Mouse (Mus musculus) gonadal fat pad, adult 2 months (tissue): ENCODE measurements at regions not wholly inside any gene's neighbourhood (a gene's known extent, or its start where the extent isn't known, plus 50 kb on each side); places are given as distances from the start of the nearest gene placed in this dataset.

Experiments used
- DNase-seq: peaks from one replicate; pipeline ENCODE4 v3.0.0-alpha.2; 2012; ENCODE audit warnings: low read depth

DNA sequence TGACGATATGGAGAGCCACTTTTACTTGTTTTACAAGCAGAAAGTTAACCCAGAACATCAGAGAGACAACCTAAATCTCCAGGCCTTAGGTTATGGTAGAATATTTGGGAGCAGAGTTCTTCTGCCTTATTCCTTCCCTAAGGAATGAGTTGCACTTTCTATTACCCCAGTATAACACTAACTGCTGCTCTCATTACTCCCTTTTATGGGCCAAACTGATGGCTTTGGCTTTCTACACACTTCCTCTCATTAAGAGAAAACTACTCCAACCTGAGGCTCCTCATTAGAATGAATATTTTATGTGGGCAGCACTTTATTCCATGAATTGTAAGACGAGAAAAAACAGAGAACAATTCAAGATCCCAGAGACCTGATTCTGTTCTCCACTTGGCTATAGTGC is 289.0 kb upstream of the Tnc start:
- no peak for DNase-seq

DNA sequence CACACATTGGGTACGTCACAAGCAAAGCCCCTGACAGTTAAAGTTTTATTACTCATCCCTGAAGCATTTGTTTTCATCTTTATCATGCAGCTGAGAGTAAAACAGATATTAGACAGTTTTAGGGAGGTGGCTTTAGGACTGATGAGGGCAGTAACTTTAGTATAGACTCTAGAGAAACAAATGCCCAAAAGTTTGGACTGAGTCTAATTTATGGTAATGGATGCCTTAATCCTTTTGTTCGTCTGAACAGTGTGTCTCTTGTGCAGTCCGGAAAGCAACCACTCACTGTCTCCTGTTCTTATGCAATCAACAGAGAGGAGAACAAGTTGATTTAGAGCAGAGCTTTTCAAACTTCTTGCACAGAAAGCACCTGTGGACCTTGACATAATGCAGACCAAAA is 283.4 kb upstream of the Tnc start:
- no peak for DNase-seq

DNA sequence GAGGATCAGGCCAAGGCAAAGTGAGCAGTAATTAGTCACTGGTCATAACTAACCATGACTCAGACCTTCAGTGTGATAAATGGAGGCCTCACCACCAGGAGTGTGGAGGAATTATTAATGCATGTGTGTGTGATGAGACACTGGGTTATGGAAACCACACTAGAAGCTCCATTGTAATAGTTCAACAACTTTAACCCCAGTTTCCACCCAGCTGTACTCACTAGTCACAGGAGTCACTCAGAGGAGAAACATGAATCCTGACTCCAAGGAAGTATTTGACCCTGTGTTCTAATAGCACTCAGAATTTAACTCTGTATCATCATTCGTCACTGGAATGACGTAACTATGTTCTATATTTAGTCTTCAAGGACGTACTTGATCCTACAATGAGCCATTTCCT is 277.6 kb upstream of the Tnc start:
- no peak for DNase-seq

DNA sequence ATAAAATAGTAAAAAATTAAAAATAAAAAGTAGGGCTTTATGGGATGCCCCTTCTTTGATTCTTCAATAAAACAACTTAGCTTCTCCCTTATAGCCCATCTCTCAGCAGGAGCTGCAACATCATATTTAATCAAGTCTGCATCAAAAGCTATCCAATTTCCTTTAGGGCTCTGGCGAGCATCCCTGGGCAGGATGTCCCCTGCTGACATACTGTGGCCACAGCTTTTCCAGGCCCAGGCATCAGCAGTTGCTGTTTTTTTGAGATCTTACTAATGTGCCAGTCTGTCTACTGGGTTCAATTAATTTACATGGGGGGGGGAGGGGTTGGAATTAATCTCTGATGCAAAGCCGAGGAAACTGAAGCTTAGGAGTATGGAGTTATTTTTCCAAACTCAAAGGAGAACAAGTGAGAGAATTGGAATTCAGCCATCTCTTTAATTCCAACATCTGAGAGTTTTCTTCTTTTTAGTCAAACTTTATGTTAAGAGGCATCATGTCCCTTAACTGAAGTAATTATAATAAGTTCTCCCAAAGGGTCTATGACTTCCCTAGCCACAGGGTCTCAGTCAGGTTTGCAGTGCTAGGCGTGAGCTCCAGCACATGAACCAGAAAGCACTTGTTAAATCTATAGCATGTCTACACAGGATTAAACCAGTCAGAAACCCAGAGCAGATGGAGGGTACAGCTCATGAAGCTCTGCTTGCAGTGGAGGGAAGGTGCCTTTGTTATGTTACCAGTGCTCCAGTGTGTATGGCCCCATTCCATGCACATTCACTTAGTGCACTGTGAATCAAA is 269.9 kb upstream of the Tnc start:
- no peak for DNase-seq

DNA sequence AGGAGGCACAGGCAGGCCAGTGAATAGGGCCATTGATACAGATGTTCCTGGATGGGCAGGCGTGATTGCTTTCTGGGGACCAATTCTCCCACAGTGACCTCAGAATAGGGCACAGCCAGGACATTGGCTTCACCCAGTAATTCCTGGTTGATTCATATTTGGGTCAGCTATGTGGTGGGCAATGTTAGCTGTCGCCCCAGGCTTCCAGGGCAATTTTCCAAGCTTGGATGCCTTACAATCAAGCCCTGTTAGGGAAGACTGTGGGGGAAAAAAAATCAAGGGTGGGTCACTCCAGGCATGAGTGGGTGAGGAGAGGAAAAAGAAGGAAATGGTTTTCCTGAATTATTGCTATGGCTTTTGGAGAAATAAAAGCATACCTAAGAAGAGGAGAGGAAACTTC is 250.1 kb upstream of the Tnc start:
- no peak for DNase-seq

DNA sequence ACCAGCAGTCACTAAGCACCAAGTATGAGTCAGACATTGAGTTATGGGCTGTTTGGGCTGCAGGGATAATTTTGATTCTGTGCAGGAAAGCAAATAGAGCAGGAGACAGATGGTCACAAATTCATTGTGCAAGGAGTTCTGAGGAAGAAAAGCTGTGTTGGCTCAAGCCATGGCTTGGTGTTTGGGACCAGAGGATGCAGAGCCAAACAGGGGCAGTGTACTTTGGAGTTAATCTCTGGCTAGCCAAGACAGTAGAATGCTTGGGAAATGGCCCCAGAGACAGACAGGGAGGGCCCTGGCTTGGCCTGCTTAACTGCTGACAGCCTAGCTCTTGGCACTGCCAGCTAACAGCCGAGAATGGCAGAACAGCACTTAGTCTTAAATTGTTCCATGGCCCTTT is 235.7 kb upstream of the Tnc start:
- no peak for DNase-seq

DNA sequence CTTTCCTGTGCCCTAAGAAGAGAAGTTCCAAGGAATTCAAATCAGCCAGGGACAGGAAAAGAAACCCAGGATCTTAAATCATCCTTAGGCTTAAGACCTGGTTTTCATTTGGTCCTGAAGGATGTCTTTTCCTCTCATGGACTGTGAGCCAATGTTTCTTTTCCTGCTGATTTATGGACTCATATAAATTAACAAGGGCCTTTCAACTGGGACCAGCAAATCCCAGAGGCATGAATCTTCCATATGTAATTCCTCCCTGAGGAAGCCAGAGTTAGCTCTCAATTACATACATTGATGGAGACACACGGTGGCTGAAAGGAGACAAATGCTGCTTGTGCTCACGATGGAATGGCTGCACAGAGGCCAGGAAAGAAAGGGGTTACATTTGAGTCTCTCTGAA is 230.2 kb upstream of the Tnc start:
- no peak for DNase-seq

DNA sequence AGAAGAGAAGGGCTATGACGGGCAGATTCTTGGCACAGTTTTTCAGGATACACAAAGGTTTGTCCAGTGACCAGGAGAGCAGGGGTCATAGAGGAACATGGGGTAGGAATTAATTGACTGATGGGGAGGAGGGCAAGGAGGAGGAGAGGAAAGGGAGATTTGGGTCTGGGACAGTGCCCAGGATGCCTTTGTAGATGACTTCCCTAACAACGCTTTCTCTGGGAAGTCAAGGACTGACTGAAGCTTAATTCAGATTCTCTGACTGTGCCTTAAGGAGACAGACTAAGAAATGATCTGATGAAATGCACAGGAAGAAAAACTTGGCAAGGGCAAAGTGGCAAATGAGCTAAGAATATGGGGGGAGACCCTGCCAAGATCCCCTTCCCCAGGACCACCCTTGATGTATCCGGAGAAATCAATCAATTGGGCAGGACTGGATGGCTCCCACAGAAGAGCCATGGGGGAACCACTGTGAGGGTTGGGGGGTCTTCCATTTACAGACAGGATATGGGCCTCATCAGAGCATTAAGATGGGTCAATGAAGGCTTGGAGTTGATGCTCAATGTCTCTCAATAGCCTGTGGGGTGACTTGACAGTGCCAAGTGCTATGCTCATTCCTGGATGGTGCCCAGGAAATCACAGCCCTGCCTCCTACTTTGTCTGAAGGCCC is 227.6 kb upstream of the Tnc start:
- DNase-seq = no peak

DNA sequence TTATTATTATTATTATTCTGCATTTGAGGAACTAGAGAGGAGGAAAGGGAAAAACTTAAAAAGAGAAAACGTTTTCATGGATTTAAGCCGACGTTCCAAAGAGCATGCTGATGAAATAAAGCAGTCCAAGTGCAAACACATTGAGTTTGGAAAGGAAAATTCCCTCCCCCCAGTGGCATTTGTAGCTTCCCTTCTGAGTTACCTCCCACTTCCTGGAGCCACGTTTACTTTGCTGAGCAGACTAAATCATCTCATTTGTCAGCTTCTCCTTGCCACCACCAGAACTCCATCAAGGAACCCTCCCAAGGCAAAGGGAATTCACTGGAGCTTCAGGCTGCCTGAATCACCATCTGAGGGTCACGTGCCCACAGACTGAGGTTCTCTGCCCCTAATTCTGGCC is 223.0 kb upstream of the Tnc start:
- DNase-seq = no peak

DNA sequence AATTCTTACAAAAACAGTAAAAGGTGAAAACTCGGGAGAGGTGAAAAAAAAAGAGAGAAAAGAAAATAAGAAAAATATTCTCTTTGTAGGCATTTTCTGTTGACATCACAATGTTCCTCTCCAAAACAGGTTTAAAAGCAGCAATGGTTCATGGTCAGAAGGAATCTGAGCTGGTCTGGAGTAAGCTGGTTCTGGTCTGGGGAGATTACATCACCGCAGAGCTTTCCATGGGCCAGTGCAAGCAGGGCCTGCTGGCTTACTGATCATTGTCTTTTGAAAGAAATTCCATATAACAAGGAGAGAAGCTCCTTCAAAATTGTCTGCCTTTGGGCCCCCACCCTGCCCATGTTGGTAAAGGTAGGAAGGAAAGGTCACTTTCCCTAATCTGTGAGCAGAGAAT is 222.3 kb upstream of the Tnc start:
- no peak for DNase-seq

DNA sequence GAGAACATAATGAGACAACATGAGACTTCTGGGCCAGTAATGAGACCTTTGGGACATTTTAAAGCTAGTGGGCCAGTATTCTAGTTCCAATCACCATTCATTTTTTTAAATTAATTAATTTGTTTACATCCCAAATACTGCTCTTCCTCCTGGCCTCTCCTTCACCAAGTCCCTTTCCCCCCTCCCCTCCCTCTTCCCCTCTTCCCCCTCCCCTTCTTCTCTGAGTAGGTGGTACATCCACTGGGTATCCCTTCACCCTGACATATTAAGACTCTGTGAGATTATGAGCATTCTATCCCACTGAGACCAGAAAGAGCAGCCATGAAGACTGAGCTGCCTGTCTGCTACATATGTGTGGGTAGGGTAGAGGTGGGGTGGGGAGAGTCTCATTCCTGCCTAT is 213.7 kb upstream of the Tnc start:
- DNase-seq = no peak

DNA sequence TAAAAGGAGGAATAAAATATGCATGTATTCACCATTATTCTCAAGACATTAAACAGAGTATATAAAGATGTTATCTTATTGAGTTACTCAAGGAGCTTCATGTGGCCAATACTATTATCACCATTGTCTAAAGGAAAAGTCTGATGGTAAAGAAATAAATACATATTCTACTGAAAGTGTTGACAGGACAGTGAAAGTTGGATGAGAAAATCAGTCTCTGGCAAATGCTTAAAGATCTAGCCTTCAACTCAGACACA is 213.3 kb upstream of the Tnc start:
- no peak for DNase-seq

DNA sequence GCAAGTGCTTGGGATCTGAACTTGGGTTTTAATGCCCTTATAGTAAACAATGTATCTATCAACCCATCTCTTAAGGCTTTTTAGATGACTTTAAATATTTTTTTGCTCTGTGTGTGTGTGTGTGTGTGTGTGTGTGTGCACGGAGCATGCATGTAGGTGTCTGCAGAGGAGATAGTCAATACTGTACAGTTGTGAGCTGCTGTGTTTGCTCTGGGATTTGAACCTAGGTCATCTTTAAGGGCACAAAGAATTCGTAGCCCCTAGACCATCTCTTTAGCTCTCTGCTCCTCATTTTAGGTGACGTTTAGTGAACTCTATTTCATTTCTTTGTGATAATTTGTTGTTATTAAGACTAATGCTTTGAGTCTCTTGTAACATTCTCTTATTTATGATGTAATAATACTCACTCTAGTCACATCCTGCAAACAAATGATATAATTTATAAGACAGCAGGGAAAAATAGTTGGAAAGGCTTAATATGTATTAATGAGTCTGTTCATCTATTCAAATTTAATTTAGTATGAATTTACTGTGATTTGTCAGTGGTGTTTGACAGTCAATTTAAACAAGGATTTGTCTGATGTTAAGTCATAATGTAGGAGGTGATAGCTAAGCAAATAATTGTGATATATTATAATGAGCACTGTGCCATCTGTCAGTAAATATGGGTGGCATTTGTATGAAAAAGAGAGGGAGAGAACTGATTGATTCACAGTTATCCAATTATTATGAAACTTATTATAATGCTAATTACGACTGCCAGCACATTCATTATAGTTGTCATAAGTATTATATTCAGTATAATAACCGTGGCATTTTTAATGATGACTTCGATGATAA is 212.8 kb upstream of the Tnc start:
- no peak for DNase-seq

DNA sequence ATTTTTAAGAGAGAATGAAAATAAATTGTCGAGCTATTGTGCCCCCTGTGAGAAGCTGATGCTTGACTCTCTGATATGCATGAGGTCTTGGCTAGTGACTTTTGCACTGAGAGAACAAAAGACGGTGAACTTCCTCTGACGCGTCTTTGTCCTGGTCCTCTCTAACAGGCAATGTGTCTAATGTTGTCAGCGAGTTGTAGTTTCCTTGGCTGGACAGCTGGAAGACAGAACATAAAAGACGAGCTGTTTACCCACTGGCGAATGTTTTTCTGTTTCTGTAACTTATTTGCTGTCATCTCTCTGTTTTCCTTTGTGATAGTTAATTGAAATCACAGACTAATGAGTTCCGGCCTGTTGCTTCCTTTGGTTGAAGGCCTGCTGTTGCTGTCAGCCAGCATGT is 208.4 kb upstream of the Tnc start:
- DNase-seq = no peak

DNA sequence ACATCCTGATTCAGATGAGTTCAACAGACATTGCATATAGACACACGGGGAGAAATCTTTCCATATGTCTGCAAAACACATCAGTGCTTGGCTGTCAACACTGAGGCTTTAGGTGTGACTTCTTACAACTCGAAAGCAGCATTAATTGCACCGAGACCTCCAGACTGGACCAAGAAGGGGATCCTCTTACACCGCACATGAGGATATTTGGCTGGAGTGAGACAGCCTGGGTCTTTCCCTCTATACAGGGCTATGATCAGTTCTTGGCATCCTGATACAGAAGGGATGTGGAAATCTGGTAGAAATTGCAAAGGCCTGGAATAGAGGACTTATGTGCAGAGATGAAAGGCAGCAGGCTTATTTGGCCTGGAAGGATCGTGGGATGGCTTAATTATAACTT is 203.9 kb upstream of the Tnc start:
- no peak for DNase-seq

DNA sequence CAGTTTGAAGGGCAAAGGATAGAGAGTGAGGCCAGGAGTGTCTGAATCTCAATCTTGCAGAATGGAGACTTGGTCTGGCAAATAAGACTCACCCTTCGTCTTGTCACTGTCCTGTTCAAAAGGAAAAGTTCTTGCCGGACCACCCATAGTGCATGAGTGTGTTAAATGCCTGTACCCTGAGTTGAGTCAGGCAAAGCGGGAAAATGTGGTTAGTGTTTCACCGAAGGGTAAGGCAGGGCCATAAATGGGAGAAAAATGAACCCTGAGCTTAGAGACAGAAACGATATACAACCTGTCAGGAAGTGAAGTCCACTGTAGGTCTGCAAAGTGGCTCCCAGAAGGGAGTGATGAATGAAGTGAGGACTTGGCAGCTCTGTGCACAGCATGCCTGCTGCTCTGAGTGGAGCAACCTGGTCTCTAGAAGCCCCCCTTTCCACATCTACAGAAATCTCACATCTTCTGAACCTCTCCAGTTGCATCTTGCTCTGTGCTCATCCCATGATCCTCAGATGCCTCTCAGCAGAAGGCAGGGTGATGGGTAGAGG is 191.5 kb upstream of the Tnc start:
- no peak for DNase-seq

DNA sequence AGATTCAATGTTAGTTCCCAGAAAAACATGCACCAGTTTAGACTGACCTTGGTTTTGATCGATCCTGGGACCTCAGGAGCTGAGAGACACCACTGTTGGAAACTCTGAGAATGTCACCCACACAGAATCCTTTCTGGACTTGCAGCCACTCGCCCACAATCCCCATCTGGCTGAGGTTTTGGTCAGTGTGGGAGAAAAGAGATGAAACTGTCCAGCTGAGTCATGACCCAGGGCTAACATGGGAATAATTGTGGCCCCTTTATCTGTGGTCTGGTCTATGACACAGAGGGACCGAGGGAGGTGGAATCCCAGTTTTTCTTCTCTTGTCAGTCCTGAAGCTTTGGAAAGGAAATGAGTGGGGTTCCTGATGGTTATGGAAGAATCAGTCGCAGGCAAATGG is 188.7 kb upstream of the Tnc start:
- DNase-seq = peak; percentile 8

DNA sequence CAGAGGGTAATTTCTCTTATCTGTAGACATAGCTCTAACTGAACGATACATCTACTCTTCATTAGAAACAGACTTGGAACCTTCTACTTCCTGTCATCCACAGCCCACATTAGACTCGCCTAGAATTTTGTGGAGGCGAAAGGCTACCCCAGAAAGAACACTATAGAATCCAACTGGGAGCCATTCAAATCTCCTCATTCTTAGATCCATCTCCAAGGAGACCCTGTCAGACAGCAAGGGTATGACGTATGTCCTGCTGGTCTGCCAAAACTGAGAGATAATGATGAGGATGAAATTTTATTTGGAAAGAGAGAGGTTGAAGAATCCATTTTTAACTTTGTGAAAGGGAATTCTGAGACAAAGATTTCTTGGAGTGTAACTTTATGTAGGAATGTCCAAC is 185.3 kb upstream of the Tnc start:
- no peak for DNase-seq

DNA sequence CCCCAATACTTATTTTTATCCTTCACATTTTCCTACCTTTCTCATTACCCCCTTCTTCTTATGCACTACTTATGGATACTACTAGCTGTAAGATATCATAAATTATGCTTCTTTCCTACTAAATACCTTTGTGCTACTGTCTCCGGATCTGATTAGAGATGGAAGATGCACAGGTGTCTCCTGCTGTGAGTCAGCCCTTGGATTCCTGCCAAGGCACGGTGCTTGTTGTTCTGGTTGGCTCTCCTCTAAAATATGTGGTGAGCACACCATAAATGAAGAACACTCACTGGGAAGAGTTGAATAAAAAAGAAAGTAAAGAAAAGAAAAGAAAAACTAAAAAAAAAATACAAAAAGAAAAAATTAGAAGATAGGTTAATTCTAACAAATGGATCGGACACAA is 181.5 kb upstream of the Tnc start:
- no peak for DNase-seq

DNA sequence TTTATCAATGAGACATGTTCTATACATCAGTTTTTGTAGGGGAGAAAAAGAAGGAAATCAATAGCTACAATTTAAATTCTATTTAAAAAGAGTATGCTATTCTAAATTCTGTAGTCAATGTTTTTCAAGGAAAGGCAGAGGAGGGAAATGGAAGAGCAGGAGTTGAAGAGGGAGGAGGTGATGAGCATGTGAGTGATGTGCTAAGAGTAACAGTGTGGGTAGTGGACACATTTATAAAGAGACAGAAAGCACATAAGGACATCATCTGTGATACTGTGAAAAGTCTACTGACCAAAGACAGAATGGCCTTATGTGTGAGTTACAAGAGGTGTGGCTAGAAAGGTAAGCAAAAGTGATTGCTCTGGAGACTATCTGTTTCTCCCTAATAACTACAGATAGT is 179.8 kb upstream of the Tnc start:
- DNase-seq = no peak

DNA sequence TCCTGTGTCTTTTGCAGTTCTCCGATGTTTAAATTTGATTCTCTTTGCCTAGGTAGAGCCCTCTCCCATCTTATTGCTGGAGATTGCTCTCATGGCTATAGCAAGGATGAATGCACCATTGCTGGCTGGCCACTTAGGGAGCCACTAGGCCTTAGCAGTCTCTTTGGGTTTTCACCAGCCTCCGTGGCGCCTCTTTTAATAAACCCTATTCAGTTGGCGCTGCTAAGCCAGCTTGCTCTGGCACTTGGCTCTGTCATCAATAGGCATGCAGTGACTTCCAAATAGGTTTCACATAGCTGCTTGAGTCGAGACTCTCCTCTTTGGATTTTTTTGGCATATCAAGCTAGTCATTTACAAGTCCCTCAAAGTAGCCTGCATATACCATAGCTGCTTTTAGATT is 178.1 kb upstream of the Tnc start:
- no peak for DNase-seq

DNA sequence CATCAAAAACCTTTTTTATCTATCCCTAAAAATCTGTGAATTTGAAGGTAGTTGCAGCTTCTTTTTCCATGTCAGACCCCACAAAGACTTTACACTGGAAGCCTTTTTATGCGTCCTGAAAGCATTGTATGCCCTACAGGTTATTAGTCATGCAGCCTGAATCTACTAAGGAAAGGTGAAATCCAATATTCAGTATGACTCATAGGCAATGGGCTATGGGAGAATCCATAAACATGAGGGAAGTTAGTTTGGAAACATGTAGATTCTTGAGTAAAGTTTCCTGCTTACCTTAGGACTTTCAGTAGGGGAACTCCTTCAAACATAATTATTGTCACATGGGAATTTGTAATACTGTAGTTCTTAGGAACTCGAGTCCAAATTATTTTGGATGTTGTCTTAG is 173.0 kb upstream of the Tnc start:
- DNase-seq = no peak
